Mouse (Mus musculus) olfactory bulb, adult 2 months (tissue): Measurements from ENCODE around the gene Lamc1.

Experiments used
- CTCF ChIP-seq: fragments of 200-500 bp; IDR thresholded peaks from 2 replicates; pipeline ENCODE4 v1.5.1; 2012; ENCODE audit warnings: low read depth, mild to moderate bottlenecking, low read length, moderate library complexity; ENCODE audit not compliant: insufficient read depth
- POLR2A ChIP-seq: fragments of 200-500 bp; IDR thresholded peaks from 2 replicates; pipeline ENCODE4 v1.6.1; 2012; ENCODE audit warnings: mild to moderate bottlenecking, low read depth, low read length, moderate library complexity; ENCODE audit not compliant: insufficient read depth

GRCm38 (mm10) chr1:153351034-153351433, 18.4 kb upstream of the Lamc1 start:
- no peak for TF ChIP-seq CTCF
- TF ChIP-seq POLR2A, result no peak
